Mouse (Mus musculus): Measurements from ENCODE around the gene Rbfox2.
A peak's percentile ranks its signal among the peaks of the same experiment; 100 is the strongest.
"Not testable (repeated sequence)": the region's sequence is repeated elsewhere in the genome, so short reads cannot be mapped to it uniquely, and the experiment has no call there.

The Rbfox2 gene

GRCm38 (mm10) chr15:77273947-77274346 is 32.9 kb downstream of the Rbfox2 start:
- DNase-seq (ENCODE audit: low read depth, low spot score): no peak

DNA sequence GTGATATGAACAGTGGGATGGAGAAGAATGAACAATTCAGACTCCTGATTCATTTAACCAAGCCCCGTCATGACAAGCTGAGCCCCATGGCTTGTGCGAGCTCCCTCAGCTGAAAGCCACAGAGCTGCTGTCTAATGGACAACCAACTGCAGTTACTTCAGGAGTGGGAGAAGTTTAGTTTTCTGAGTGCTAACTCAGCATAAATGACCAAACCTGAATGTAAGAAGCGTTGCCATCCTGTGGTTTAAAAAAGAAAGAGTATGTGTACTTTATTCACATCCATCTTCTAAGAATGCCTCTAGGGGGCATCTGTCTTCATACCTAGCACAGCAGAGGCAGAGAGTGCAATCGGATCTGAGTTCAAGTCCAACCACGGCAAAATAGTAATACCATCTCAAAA is 35.5 kb downstream of the Rbfox2 start:
- no peak for DNase-seq (ENCODE audit: low read depth, low spot score)

GRCm38 (mm10) chr15:77269496-77269895 is 37.3 kb downstream of the Rbfox2 start:
- not testable (repeated sequence) for DNase-seq (ENCODE audit: low read depth, low spot score)

DNA sequence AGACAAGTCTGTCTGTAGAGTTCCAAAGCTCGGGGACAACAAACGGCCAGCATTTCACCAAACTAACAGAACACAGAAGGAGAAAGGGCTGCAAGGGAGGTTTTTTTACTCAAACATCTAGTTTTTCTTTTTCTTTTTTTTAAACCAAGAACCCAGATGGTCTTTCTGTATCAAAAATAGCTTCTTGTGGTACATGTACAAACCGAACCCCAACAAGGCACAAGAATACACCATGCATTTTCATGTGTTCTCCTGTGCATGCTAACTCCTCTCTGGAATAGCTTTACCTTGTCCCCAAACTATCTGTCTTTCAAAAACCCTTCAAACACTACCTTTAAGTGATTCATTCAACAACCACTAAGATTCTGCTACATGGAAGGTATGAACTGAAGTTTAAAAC is 38.4 kb downstream of the Rbfox2 start:
- DNase-seq (ENCODE audit: low read depth, low spot score): no peak

DNA sequence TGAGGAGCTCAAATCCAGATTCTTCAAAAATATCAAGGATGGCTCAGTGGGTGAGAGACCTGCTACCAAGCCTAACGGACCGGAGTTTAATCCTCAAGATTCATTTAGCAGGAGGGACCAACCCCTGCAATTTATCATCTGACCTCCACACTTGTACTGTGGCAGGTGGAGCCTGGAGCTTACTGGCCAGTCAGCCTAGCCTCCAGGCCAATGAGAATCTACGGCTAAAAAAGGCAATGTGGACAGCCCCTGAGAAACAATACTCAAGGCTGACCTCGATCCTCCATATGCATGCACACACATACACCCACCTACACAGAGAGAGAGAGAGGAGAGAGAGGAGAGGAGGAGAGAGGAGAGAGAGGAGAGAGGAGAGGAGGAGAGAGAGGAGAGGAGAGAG is 41.5 kb downstream of the Rbfox2 start:
- DNase-seq (ENCODE audit: low read depth, low spot score): no peak

DNA sequence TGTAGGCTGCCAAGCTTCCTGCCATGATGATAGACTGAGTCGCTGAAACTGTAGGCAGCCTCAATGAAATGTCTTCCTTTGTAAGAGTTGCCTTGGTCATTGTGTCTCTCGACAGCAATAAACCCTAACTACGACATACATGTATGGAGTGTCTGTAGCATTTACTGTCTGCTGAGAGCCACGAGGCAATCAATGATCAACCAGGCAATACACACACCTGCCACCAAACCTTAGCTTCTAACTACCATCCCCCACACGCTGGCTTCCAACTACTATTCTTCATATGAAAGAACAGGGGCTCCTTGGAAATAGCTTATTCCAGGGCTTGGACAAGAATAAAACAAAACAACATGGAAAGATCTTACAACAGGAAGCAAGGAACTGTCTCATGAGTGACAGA is 42.5 kb downstream of the Rbfox2 start:
- DNase-seq (ENCODE audit: low read depth, low spot score): no peak

GRCm38 (mm10) chr15:77262782-77263181 is 44.0 kb downstream of the Rbfox2 start:
- no peak for DNase-seq (ENCODE audit: low read depth, low spot score)

GRCm38 (mm10) chr15:77257437-77258229 is 49.2 kb downstream of the Rbfox2 start:
- no peak for DNase-seq (ENCODE audit: low read depth, low spot score)

- DNase-seq (ENCODE audit: low read depth, low spot score): no peak
Observed at GRCm38 (mm10) chr15:77256782-77257181, 50.0 kb downstream of the Rbfox2 start.

GRCm38 (mm10) chr15:77254636-77255035 is 52.2 kb downstream of the Rbfox2 start:
- no peak for DNase-seq (ENCODE audit: low read depth, low spot score)

GRCm38 (mm10) chr15:77254128-77254527 is 52.7 kb downstream of the Rbfox2 start:
- no peak for DNase-seq (ENCODE audit: low read depth, low spot score)

- no peak for DNase-seq (ENCODE audit: low read depth, low spot score)
Observed at GRCm38 (mm10) chr15:77251706-77252105, 55.1 kb downstream of the Rbfox2 start.

DNA sequence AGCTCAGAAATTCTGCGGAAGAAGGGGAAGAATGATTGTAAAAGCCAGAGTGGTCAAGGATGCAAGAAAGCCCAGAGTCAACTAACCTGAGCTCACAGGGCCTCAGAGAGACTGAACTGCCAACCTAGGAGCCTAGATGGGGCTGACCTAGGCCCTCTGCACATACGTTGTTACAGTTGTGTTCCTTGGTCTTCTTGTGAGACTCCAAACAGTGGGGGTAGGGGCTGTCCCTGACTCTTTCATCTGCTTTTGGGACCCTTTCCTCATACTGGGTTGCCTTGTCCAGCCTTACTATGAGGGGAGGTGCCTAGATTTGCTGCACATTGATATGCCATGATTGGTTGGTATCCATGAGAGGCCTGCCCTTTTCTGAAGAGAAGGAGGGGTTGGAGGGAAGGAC is 56.0 kb downstream of the Rbfox2 start:
- no peak for DNase-seq (ENCODE audit: low read depth, low spot score)

GRCm38 (mm10) chr15:77249421-77249820 is 57.4 kb downstream of the Rbfox2 start:
- DNase-seq (ENCODE audit: low read depth, low spot score): no peak

DNA sequence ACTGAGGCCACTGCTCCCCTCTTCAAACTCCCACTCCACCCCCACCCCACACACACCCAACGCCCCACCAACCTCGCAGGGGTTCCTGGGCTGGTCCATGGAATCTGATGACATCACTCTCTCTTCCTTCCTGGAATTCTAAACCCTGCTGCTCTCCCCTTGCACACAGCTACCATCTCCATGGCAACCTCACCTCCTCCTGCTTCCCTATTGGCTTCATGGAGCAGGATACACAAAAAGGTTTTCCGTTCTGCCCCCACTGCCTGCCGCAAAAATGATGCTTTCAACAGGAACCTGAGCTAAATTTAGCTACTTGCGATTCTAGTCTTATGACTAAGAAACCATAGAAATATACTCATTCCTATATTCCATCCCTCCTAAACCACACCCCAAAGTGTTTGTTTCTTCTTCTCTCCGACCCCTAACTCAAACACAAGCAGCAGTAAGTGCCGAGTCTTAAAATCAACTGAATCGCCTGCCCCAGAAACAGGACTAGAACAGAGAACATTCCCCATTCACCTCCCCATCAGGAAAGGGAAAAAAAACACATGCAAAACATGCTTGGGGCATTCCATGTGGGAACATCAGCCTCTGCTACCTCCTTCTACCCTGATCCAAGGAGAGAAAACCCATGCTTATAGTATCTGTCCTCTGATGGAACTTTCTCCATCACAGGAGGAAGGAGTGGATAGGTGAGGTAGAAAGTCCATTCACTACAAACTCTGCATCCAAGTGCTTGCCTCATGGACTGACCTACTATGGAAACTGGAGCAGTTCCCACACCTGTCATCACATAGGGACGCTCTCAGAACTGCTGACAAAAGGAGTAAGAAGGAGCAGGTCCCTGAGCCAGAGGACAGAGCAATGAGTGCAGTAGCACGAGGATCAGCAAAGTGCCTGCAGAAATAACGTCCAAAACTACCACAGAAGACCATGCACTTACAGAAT is 61.1 kb downstream of the Rbfox2 start:
- DNase-seq (ENCODE audit: low read depth, low spot score): peak; percentile 8

GRCm38 (mm10) chr15:77244634-77245033 is 62.2 kb downstream of the Rbfox2 start:
- DNase-seq (ENCODE audit: low read depth, low spot score): no peak

GRCm38 (mm10) chr15:77243876-77244560 is 62.8 kb downstream of the Rbfox2 start:
- DNase-seq (ENCODE audit: low read depth, low spot score): no peak

- DNase-seq (ENCODE audit: low read depth, low spot score): no peak
Observed at GRCm38 (mm10) chr15:77240607-77241006, 66.2 kb downstream of the Rbfox2 start.

- DNase-seq (ENCODE audit: low read depth, low spot score): no peak
Observed at GRCm38 (mm10) chr15:77239564-77239963, 67.2 kb downstream of the Rbfox2 start.

GRCm38 (mm10) chr15:77237661-77238060 is 69.1 kb downstream of the Rbfox2 start:
- no peak for DNase-seq (ENCODE audit: low read depth, low spot score)

DNA sequence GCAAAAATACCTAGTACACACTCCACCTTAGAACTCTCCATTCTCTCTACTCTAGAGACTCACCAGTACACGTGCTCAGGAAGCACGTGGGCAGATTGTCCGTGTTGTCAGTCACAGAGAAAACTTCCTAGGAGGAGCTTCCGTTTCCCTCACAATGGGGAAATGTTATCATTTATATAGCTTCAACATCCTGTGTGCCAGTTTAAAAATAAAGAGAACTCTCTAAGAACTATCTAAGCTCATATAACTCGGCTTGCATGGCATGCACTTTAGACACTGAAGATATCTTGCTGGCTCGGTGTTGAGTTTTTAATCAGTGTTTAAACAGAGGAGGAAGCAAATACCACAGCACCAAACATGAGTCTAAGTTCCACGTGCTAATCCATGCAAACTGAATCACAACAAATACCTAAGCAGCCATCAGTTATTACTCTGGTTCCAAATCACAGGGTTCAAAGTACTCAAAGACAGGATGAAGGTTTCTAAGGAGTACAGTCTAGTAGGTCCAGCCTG is 70.7 kb downstream of the Rbfox2 start:
- no peak for DNase-seq (ENCODE audit: low read depth, low spot score)

- no peak for DNase-seq (ENCODE audit: low read depth, low spot score)
Observed at GRCm38 (mm10) chr15:77235551-77235950, 71.3 kb downstream of the Rbfox2 start.
